Mouse (Mus musculus): ENCODE results near the gene Gm21985.

DNA sequence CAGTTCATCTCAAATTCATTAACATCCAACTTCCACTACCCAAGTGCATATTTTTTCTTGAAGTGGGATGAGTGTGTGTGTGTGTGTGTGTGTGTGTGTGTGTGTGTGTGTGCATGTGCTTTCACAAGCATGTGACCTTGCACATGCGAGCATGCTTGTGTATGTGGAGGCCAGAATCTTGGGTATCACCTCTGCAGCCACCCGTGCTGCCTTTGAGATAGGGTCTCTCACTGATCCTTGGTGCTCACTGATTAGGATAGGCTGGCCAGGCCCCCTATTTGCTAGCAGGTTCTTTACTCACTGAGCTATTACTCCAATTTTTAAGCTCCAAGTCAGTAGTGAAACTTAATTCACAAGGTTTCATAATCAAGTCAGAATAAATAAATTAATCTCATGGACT is 6.8 kb downstream of the Gm21985 start:
- TF ChIP-seq CTCF (IDR thresholded peaks at IDR 0.05) (no peak), POLR2A (IDR thresholded peaks at IDR 0.05; ENCODE audit: insufficient read depth, low read depth, low read length) (no peak), EP300 (IDR thresholded peaks at IDR 0.05; ENCODE audit: insufficient read depth, low read depth, low read length) (no peak)

All from heart, adult 2 months (tissue).